ENCODE assay signal across 16 mouse cellular contexts in genomic region chr11:35637102-35637501, GRCm38 (mm10).
"Had no signal": no experiment of that assay in that cellular context is flagged by ENCODE, and none has a peak within 500 bp of the region (broad histone marks: within the 10 kb centered on the region; RNA-seq: fewer than 3 reads in every experiment).

No protein-coding gene starts in this region.

- H3K4me1 ChIP-seq: stomach, embryonic 15.5 days had no signal

- H3K4me2 ChIP-seq: neural tube, embryonic 12.5 days; neural tube, embryonic 13.5 days; neural tube, embryonic 15.5 days; stomach, embryonic 15.5 days had no signal

- H3K9me3 ChIP-seq: neural tube, embryonic 12.5 days; neural tube, embryonic 13.5 days; neural tube, embryonic 15.5 days; stomach, embryonic 15.5 days had no signal

- H3K27ac ChIP-seq: neural tube, embryonic 12.5 days; neural tube, embryonic 13.5 days; neural tube, embryonic 15.5 days; stomach, embryonic 15.5 days had no signal

- H3K36me3 ChIP-seq: neural tube, embryonic 15.5 days; stomach, embryonic 15.5 days had no signal

- DNase-seq: retina, postnatal 1 day; right cerebral cortex, adult 18-20 months; right cerebral cortex, postnatal 14 days; right cerebral cortex, postnatal 25 days; right cerebral cortex, postnatal 4 days; spleen, adult 18-20 months; thymus, adult 18-20 months; thymus, adult 2 months; thymus, postnatal 14 days; thymus, postnatal 25 days; thymus, postnatal 36 days; thymus, postnatal 4 days had no signal

- H3K27me3 ChIP-seq: neural tube, embryonic 12.5 days; stomach, embryonic 15.5 days had no signal

- H3K4me3 ChIP-seq: neural tube, embryonic 12.5 days; neural tube, embryonic 13.5 days; neural tube, embryonic 15.5 days; stomach, embryonic 15.5 days had no signal

- H3K9ac ChIP-seq: neural tube, embryonic 12.5 days; neural tube, embryonic 13.5 days; neural tube, embryonic 15.5 days; stomach, embryonic 15.5 days had no signal
